Mouse (Mus musculus) heart, postnatal 0 days (tissue): ENCODE results near the gene Gfra4.

Experiments used
- CTCF ChIP-seq: IDR thresholded peaks from 2 replicates; pipeline ENCODE4 v1.5.1; 2016; ENCODE audit warnings: antibody characterized with exemption, control low read depth, low read depth
- EP300 ChIP-seq: IDR thresholded peaks from 2 replicates; pipeline ENCODE4 v1.6.1; 2016; ENCODE audit warnings: antibody characterized with exemption, low read depth

DNA sequence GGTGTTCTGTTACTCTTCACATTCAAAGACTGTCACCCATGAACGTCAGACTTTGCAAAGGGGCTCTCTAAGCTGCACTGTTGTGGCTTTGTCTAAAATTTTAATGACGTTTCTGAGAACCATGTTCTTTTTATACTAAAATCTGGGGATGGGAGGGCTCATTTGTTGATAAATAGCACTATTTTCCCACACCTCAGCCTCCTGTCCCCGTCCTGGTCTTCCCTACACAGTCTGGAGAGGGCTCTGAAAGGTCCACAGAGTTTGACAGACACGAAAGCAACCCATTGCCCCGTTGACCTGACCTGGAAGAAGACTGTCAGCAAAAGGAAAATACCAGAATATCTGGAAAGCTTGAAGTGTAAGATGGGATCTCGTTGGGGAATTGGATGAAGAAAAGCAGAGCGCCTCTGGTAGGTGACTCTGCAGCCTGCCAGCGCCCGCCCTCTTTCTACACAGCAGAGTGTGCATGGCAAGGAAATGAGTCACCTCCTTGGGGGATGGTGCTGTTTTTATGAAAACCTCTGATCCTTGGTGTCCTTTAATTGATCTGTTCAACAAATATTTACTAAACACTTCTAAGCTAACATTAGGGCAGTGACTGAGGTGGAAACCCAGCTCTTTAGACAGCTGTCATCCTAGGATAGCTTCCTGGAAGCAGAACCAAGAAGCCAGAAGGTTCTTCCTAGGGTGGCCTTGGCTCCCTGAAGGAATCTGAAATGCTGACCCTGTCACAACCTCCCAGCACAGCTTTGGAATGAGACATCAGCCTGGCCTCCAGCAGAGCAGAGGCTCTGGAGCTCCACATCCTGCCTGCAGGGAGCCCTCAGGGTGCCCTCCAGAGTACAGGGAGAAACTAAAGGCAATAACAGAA, 13.6 kb downstream of the Gfra4 start:
- TF ChIP-seq CTCF (no peak), EP300 (no peak)
